Mouse (Mus musculus) liver, adult 2 months (tissue): ENCODE results near the gene Ccdc13. TPM values are rescaled to one million over a fixed set of nuclear protein-coding genes. Genes with fewer than 3 reads are reported as not detected.

Experiments
- DNase-seq: peaks from one replicate; pipeline ENCODE4 v3.0.0-alpha.2; 2011; ENCODE audit warnings: low read depth, low spot score; ENCODE audit errors: extremely low read depth
- H3K27ac ChIP-seq: fragments of 200-500 bp; replicated peaks from 2 replicates; pipeline ENCODE4 v1.5.1; 2012; ENCODE audit warnings: low read depth, mild to moderate bottlenecking, control low read depth, inconsistent platforms, low read length; ENCODE audit not compliant: insufficient read depth
- H3K27me3 ChIP-seq: fragments of 200-500 bp; 2 replicates; pipeline ENCODE4 v1.6.1; 2012; ENCODE audit warnings: mild to moderate bottlenecking, moderate library complexity, low read length, inconsistent platforms; ENCODE audit not compliant: control insufficient read depth, insufficient read depth
- H3K36me3 ChIP-seq: fragments of 200-500 bp; 2 replicates; pipeline ENCODE4 v1.6.1; 2012; ENCODE audit warnings: low read length, inconsistent platforms; ENCODE audit not compliant: control insufficient read depth, insufficient read depth
- H3K4me1 ChIP-seq: fragments of 200-500 bp; 2 replicates; pipeline ENCODE4 v1.6.1; 2011; ENCODE audit warnings: low read length; ENCODE audit not compliant: control insufficient read depth, insufficient read depth
- H3K4me3 ChIP-seq: fragments of 200-500 bp; 2 replicates; pipeline ENCODE4 v1.5.1; 2011; ENCODE audit warnings: low read depth, mild to moderate bottlenecking, control low read depth, low read length, moderate library complexity; ENCODE audit not compliant: insufficient read depth
- H3K79me2 ChIP-seq: fragments of 200-500 bp; 2 replicates; pipeline ENCODE4 v1.6.1; 2012; ENCODE audit warnings: inconsistent platforms, mild to moderate bottlenecking, low read length, moderate library complexity; ENCODE audit not compliant: control insufficient read depth, insufficient read depth
- H3K9ac ChIP-seq: fragments of 200-500 bp; 2 replicates; pipeline ENCODE4 v1.6.1; 2012; ENCODE audit warnings: low read depth, mild to moderate bottlenecking, control low read depth, inconsistent platforms, low read length
- CTCF ChIP-seq: fragments of 200-500 bp; IDR thresholded peaks from 2 replicates; pipeline ENCODE4 v1.5.1; 2011; ENCODE audit warnings: low read depth, low read length, control low read depth
- POLR2A ChIP-seq: fragments of 200-500 bp; IDR thresholded peaks from 2 replicates; pipeline ENCODE4 v1.6.1; 2011; ENCODE audit warnings: low read length, control low read depth; ENCODE audit not compliant: insufficient read depth; ENCODE audit errors: extremely low read depth
- WGBS: fragments of 180-500 bp; shearing (Covaris S2); methylation state at CpG from one replicate; pipeline ENCODE4 v1.1.7; 2018; 5-methylcytosine and 5-hydroxymethylcytosine counted together
- polyA plus RNA-seq: library from polyadenylated mRNA; depleted of rRNA; stranded (reverse); fragments of >200 nt; gene quantifications from 2 replicates; pipeline ENCODE4 v1.2.3, GENCODE M21; 2012
- total RNA-seq: library from RNA; depleted of rRNA; stranded (reverse); fragments of >200 nt; gene quantifications from 2 replicates; pipeline ENCODE4 v1.2.3, GENCODE M21; 2014

Ccdc13 gene
- total and polyA plus RNA-seq, 2 experiments, result not detected

DNA sequence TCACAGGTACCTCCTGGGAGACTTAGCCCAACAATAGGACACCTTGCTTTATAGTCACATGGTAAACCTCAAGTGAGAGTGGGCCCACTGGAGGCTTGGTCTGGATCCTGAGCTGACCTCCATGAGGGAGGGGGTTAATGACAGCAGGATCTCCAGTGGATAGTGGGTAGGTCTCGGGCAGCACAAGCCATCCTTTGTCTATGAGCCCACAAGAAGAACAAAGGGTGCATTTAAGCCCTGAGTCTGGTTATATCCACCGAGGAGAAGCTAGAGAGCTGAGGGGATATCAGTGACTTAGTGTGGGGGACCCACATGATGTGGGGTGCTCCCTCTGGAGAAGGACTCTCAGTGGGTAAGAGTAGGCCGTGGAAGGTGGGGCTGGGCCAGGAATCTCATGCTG lies 30.8 kb downstream of the Ccdc13 start:
- Histone ChIP-seq H3K4me3 (no peak overlapping the region), H3K27ac (no peak overlapping the region), H3K79me2 (no peaks in the 10 kb centered on the region), H3K36me3 (no peaks in the 10 kb centered on the region), H3K9ac (no peak overlapping the region), H3K27me3 (no peaks in the 10 kb centered on the region), H3K4me1 (no peaks in the 10 kb centered on the region; the same call in 1 of the 2 replicates)
- no peak for TF ChIP-seq POLR2A
- TF ChIP-seq CTCF, result no peak
- WGBS, result 90% methylated on average over 3 of the region's 3 CpGs
- DNase-seq, result no peak

DNA sequence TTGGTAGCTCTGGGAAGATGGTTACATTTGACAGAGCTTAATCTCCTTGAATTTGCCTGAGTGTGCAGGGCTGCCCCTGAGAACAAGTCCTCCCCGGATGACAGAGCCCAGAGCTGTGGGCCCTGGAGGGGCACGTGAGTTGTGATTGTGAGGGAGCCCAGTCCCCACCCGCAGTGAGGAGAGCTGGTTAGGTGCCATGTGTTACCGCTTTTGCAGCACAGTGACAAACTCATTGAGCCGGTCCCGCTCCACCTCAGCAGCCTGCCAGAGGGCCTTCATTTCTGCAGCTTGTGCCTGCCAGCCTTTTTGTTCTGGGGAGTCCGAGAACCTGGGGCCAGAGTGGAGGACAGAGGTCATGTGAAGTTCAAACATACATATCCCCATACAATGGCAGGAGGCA lies 31.3 kb downstream of the Ccdc13 start:
- no peak overlapping the region for H3K9ac ChIP-seq
- no peak for TF ChIP-seq CTCF
- TF ChIP-seq POLR2A, result no peak
- 59% methylated on average over 7 of the region's 7 CpGs for WGBS
- DNase-seq, result peak; percentile 6
- no peaks in the 10 kb centered on the region for H3K36me3 ChIP-seq
- no peaks in the 10 kb centered on the region for H3K27me3 ChIP-seq
- H3K4me3 ChIP-seq, result no peak overlapping the region
- no peaks in the 10 kb centered on the region for H3K79me2 ChIP-seq
- no peak overlapping the region for H3K27ac ChIP-seq
- no peaks in the 10 kb centered on the region; the same call in 1 of the 2 replicates for H3K4me1 ChIP-seq

DNA sequence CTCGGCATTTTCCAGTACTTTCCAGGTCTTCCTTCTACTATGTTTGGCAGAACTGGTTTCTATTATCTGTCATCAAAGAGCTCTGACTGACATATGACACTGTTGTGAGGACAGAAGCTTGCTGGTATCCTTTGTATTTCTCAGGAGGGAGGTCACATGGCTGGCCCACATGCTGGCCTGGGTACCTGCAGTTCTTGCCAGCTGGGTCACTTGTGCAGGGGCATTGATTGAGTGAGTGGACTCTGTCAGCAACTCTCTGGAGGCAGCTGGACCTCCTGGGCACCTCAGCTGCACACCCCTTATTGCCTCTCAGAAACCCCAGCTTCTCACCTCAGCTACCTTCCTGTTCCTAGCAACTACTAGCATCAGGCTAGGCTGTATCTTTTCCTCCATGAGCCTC lies 31.7 kb downstream of the Ccdc13 start:
- DNase-seq, result peak; percentile 80

DNA sequence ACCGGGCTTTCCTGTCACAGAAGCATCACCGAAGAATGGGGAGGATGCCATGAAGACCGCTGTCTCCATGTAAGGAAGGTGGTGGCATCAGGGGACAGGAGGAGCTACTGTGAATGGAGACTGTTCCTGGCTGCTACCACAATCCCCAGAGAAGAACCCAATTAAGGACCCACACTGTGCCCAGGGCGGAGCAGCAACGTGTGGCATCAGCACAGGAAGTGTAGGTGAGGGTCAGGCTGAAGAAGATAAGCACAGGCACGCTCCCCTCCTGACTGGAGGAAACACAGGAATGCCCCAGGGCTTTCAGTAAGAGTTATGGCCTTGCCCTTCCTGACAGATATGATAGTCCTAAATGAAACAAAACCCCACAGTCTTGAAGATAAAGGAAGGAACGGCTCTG lies 36.5 kb downstream of the Ccdc13 start:
- 72% methylated on average over 7 of the region's 7 CpGs for WGBS
- no peak for TF ChIP-seq POLR2A
- TF ChIP-seq CTCF, result no peak
- no peak for DNase-seq

More for the DNA sequence above, 31.7 kb downstream of the Ccdc13 start:
- no peak overlapping the region for H3K9ac ChIP-seq
- H3K4me1 ChIP-seq, result no peaks in the 10 kb centered on the region; the same call in 1 of the 2 replicates
- TF ChIP-seq POLR2A (no peak), CTCF (no peak)
- H3K4me3 ChIP-seq, result no peak overlapping the region
- WGBS, result 37% methylated on average over 1 of the region's 1 CpGs
- H3K36me3 ChIP-seq, result no peaks in the 10 kb centered on the region
- no peak overlapping the region for H3K27ac ChIP-seq
- H3K27me3 ChIP-seq, result no peaks in the 10 kb centered on the region
- no peaks in the 10 kb centered on the region for H3K79me2 ChIP-seq

DNA sequence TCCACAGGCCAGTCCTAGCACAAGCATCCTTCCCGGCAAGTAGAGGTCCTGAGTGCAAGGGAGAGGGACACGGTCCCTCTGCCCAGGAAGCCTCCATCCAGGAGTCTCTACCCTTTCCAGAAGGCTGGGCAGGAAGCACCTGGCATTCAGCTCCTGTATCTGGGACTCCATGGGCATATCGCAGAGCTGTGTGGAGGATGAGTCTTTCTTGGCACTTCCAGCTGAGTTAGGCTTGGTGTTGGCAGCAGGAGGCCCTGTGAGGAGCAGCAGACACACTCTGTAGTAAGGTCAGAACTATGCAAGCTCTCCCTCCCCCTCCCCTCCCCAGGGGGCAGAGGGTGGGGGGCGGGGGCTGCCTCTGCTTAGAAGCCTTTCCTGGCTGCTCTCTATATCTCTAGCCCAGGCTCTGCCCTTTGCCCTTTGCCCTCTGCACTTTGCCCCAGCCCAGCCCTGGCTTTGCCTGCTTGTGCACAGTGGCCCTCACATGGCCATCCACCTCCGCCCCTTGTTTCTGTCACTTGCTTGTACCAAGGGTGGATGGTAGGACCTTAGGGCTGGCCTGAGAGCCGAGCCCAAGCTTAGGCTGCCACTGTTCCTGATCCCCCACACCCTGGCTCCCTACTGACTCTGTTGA lies 40.3 kb downstream of the Ccdc13 start:
- Histone ChIP-seq H3K9ac (no peak overlapping the region), H3K36me3 (no peaks in the 10 kb centered on the region), H3K27me3 (no peaks in the 10 kb centered on the region), H3K27ac (no peak overlapping the region), H3K4me3 (no peak overlapping the region), H3K79me2 (no peaks in the 10 kb centered on the region), H3K4me1 (peaks cover 12% of the 10 kb centered on the region)
- no peak for TF ChIP-seq CTCF
- no peak for TF ChIP-seq POLR2A
- peak; percentile 54 for DNase-seq
- 40% methylated on average over 6 of the region's 6 CpGs for WGBS

More for the DNA sequence above, 36.5 kb downstream of the Ccdc13 start:
- no peaks in the 10 kb centered on the region for H3K36me3 ChIP-seq
- no peak overlapping the region for H3K27ac ChIP-seq
- peaks cover 5% of the 10 kb centered on the region; the same call in 1 of the 2 replicates for H3K4me1 ChIP-seq
- H3K4me3 ChIP-seq, result no peak overlapping the region
- H3K9ac ChIP-seq, result no peak overlapping the region
- no peaks in the 10 kb centered on the region for H3K79me2 ChIP-seq
- H3K27me3 ChIP-seq, result no peaks in the 10 kb centered on the region

DNA sequence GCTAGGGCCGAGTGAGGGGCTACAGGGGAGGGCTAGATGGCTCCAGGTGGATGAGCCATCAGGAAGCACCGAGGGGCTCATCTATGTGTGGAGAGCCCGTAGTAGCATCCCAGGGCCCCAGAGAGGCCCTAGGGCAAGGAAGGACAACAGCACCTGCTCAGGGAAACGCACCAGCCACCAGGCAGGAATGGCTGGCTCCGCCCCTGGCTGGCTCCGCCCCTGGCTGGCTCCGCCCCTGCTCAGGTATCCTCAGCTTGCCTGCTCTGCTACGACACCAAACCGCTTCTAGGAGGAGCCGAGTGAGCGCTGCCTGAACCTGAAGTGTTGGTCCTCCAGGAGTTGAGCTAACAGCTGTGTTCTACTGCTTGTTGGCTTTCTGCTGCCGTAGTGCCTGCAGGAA lies 41.5 kb downstream of the Ccdc13 start:
- no peak for TF ChIP-seq CTCF
- no peak for TF ChIP-seq POLR2A
- H3K27ac ChIP-seq, result no peak overlapping the region
- no peaks in the 10 kb centered on the region for H3K36me3 ChIP-seq
- no peak overlapping the region for H3K4me3 ChIP-seq
- no peak for DNase-seq
- no peak overlapping the region for H3K9ac ChIP-seq
- H3K4me1 ChIP-seq, result peaks cover 12% of the 10 kb centered on the region
- 29% methylated on average over 12 of the region's 12 CpGs for WGBS
- H3K79me2 ChIP-seq, result no peaks in the 10 kb centered on the region
- no peaks in the 10 kb centered on the region for H3K27me3 ChIP-seq
